19 mouse cellular contexts compared by ENCODE assay signal in the genomic region with DNA sequence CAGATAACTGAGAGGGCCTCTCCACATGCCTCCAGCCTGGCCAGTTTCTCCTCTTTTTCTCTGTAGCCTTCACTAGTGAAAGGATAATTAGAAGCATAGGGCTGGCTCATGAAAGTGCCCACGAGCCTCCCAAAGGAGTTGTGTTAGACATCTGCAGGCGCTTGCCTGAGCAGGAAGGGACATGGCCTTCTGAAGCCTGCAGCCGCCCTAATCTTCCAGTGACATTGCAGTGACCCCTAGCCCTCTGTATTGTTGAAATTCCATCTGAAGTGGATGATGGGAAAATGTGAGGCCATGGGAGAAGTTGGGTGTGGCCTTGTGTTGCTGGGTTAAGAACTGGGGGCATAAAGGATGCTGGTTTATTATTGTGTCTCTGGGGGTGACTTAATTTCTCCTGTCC.
DNase-seq lines count a peak whose midpoint lies in the region; ATAC-seq and TF ChIP-seq lines count a peak whose summit lies in the region.
"Had no signal": no experiment of that assay in that cellular context is flagged by ENCODE, and none has a peak within 500 bp of the region (broad histone marks: within the 10 kb centered on the region; RNA-seq: fewer than 3 reads in every experiment).

No protein-coding gene starts in this region.

- no peak overlapping the region for H3K4me2 ChIP-seq in heart, embryonic 16.5 days (ENCODE audit: low read depth, low read length)
- H3K4me2 ChIP-seq in midbrain, embryonic 13.5 days (replicated peaks): no peak overlapping the region
- H3K4me2 ChIP-seq in midbrain, embryonic 14.5 days (ENCODE audit: low read length): no peak overlapping the region
- H3K4me2 ChIP-seq: embryonic facial prominence, embryonic 12.5 days; limb, embryonic 13.5 days; neural tube, embryonic 12.5 days; stomach, embryonic 15.5 days had no signal

- intact Hi-C loops in heart, adult 2 months (cut with DNase I): no loop called here

- ATAC-seq in heart, embryonic 16.5 days (replicated peaks; ENCODE audit: extremely low read depth, insufficient read depth, low FRiP score): peak; percentile 49; the same call in 1 of the 2 replicates
- ATAC-seq in midbrain, embryonic 13.5 days: 0 out of 2 replicates have a peak, but pooled peaks have one; percentile 17
- no peak for ATAC-seq in midbrain, embryonic 14.5 days (ENCODE audit: low FRiP score, low TSS enrichment)
- no peak for ATAC-seq in monocyte, adult 5-6 weeks (replicated peaks; ENCODE audit: insufficient number of reproducible peaks, low FRiP score, low TSS enrichment, poor library complexity, severe bottlenecking)
- ATAC-seq: inflammation-experienced regulatory T-cells, adult 6 months had no signal

- peaks cover 4% of the 10 kb centered on the region; the same call in 1 of the 2 replicates for H3K36me3 ChIP-seq in heart, embryonic 16.5 days (ENCODE audit: control insufficient read depth, insufficient read depth)
- no peaks in the 10 kb centered on the region for H3K36me3 ChIP-seq in heart, adult 2 months (ENCODE audit: control insufficient read depth, insufficient read depth, low read length)
- peaks cover 25% of the 10 kb centered on the region for H3K36me3 ChIP-seq in midbrain, embryonic 13.5 days
- peaks cover 24% of the 10 kb centered on the region for H3K36me3 ChIP-seq in midbrain, embryonic 14.5 days (ENCODE audit: control insufficient read depth, insufficient read depth, low read length)
- peaks cover 15% of the 10 kb centered on the region for H3K36me3 ChIP-seq in limb, embryonic 10.5 days

- no peaks in the 10 kb centered on the region for H3K9me3 ChIP-seq in heart, embryonic 16.5 days (replicated peaks; ENCODE audit: control insufficient read depth, low read length)
- no peaks in the 10 kb centered on the region for H3K9me3 ChIP-seq in midbrain, embryonic 13.5 days
- H3K9me3 ChIP-seq in midbrain, embryonic 14.5 days (ENCODE audit: control insufficient read depth, low read length): no peaks in the 10 kb centered on the region
- H3K9me3 ChIP-seq in limb, embryonic 10.5 days (replicated peaks): no peaks in the 10 kb centered on the region
- H3K9me3 ChIP-seq: embryonic facial prominence, embryonic 12.5 days; limb, embryonic 13.5 days; neural tube, embryonic 12.5 days; stomach, embryonic 15.5 days had no signal

- H3K27ac ChIP-seq in heart, embryonic 16.5 days (ENCODE audit: low read length): peak overlapping the region; percentile 40; the same call in 1 of the 2 replicates
- H3K27ac ChIP-seq in heart, adult 2 months: no peak overlapping the region; the same call in 1 of the 2 replicates
- H3K27ac ChIP-seq in midbrain, embryonic 13.5 days: peak overlapping the region; percentile 25; the same call in 1 of the 2 replicates
- no peak overlapping the region for H3K27ac ChIP-seq in midbrain, embryonic 14.5 days (replicated peaks; ENCODE audit: low read depth, low read length)
- peak overlapping the region; percentile 10 for H3K27ac ChIP-seq in limb, embryonic 10.5 days
- H3K27ac ChIP-seq: embryonic facial prominence, embryonic 12.5 days; limb, embryonic 13.5 days; neural tube, embryonic 12.5 days; stomach, embryonic 15.5 days had no signal

- H3K4me3 ChIP-seq in heart, embryonic 16.5 days (ENCODE audit: low read length): no peak overlapping the region
- H3K4me3 ChIP-seq in heart, adult 2 months: no peak overlapping the region
- H3K4me3 ChIP-seq in midbrain, embryonic 13.5 days (replicated peaks): no peak overlapping the region
- no peak overlapping the region for H3K4me3 ChIP-seq in midbrain, embryonic 14.5 days (replicated peaks; ENCODE audit: low read depth, low read length)
- no peak overlapping the region for H3K4me3 ChIP-seq in limb, embryonic 10.5 days
- H3K4me3 ChIP-seq: embryonic facial prominence, embryonic 12.5 days; limb, embryonic 13.5 days; neural tube, embryonic 12.5 days; stomach, embryonic 15.5 days had no signal

- WGBS in heart, embryonic 16.5 days: 24% methylated on average over 3 of the region's 3 CpGs
- 34% methylated on average over 3 of the region's 3 CpGs for WGBS in heart, adult 2 months
- 15% methylated on average over 3 of the region's 3 CpGs for WGBS in midbrain, embryonic 13.5 days
- WGBS in midbrain, embryonic 14.5 days: 27% methylated on average over 3 of the region's 3 CpGs
- 8% methylated on average over 3 of the region's 3 CpGs for WGBS in limb, embryonic 10.5 days

- H3K79me2 ChIP-seq in heart, adult 2 months (replicated peaks; ENCODE audit: control insufficient read depth, insufficient read depth, low read length): no peaks in the 10 kb centered on the region

- no peaks in the 10 kb centered on the region for H3K27me3 ChIP-seq in heart, embryonic 16.5 days (ENCODE audit: control insufficient read depth, insufficient read depth, low read length)
- H3K27me3 ChIP-seq in heart, adult 2 months (ENCODE audit: control insufficient read depth, insufficient read depth, low read length): no peaks in the 10 kb centered on the region
- no peaks in the 10 kb centered on the region for H3K27me3 ChIP-seq in midbrain, embryonic 13.5 days
- H3K27me3 ChIP-seq in midbrain, embryonic 14.5 days (ENCODE audit: control insufficient read depth, insufficient read depth, low read length): no peaks in the 10 kb centered on the region
- H3K27me3 ChIP-seq in limb, embryonic 10.5 days (ENCODE audit: low read depth, poor library complexity, severe bottlenecking): no peaks in the 10 kb centered on the region
- H3K27me3 ChIP-seq: embryonic facial prominence, embryonic 12.5 days; limb, embryonic 13.5 days; neural tube, embryonic 12.5 days; stomach, embryonic 15.5 days had no signal

- no peak for TF ChIP-seq EP300 in heart, adult 2 months (IDR thresholded peaks at IDR 0.05; ENCODE audit: insufficient read depth, low read depth, low read length)

- TF ChIP-seq POLR2A in heart, adult 2 months (IDR thresholded peaks at IDR 0.05; ENCODE audit: insufficient read depth, low read depth, low read length): no peak

- no peak for TF ChIP-seq CTCF in heart, adult 2 months (IDR thresholded peaks at IDR 0.05)

- H3K4me1 ChIP-seq in heart, embryonic 16.5 days (ENCODE audit: control insufficient read depth, insufficient read depth, low read length): peaks cover 19% of the 10 kb centered on the region
- H3K4me1 ChIP-seq in heart, adult 2 months (ENCODE audit: control insufficient read depth, insufficient read depth, low read length): peaks cover 7% of the 10 kb centered on the region
- peaks cover 28% of the 10 kb centered on the region for H3K4me1 ChIP-seq in midbrain, embryonic 13.5 days (replicated peaks)
- peaks cover 13% of the 10 kb centered on the region for H3K4me1 ChIP-seq in midbrain, embryonic 14.5 days (ENCODE audit: control insufficient read depth, insufficient read depth, low read length)
- peaks cover 32% of the 10 kb centered on the region for H3K4me1 ChIP-seq in limb, embryonic 10.5 days
- H3K4me1 ChIP-seq: stomach, embryonic 15.5 days had no signal

- H3K9ac ChIP-seq in heart, embryonic 16.5 days (ENCODE audit: low read length): no peak overlapping the region
- H3K9ac ChIP-seq in heart, adult 2 months (ENCODE audit: low read depth, low read length): no peak overlapping the region
- H3K9ac ChIP-seq in midbrain, embryonic 13.5 days (replicated peaks): no peak overlapping the region
- H3K9ac ChIP-seq in midbrain, embryonic 14.5 days (replicated peaks; ENCODE audit: low read length): no peak overlapping the region
- H3K9ac ChIP-seq: embryonic facial prominence, embryonic 12.5 days; limb, embryonic 13.5 days; neural tube, embryonic 12.5 days; stomach, embryonic 15.5 days had no signal

- DNase-seq in heart, adult 2 months: no peak
- DNase-seq in midbrain, embryonic 14.5 days: no peak
- DNase-seq in adipocyte (ENCODE audit: low spot score): peak; percentile 7
- no peak for DNase-seq in limb, embryonic 10.5 days (ENCODE audit: low spot score)
- DNase-seq in frontal cortex, postnatal 25 days (ENCODE audit: low spot score in 2 of 2): no peak
- DNase-seq: adrenal gland, adult 8-10 months; cerebellum, adult 9-10 months; kidney, postnatal 36 days; layer of hippocampus, postnatal 36 days; lung, adult 18-20 months; thymus, postnatal 36 days had no signal

Comparison
In these comparisons a context has a peak if more than half of its experiments do, and no peak if none do; other contexts are left out.
1. ATAC-seq: peak in heart, embryonic 16.5 days (single experiment) and midbrain, embryonic 13.5 days (single experiment); none in midbrain, embryonic 14.5 days (single experiment) and monocyte, adult 5-6 weeks (single experiment).
2. H3K27ac ChIP-seq: peak in heart, embryonic 16.5 days (single experiment), midbrain, embryonic 13.5 days (single experiment) and limb, embryonic 10.5 days (single experiment); none in heart, adult 2 months (single experiment) and midbrain, embryonic 14.5 days (single experiment).